Mouse (Mus musculus) testis, adult 2 months (tissue): ENCODE measurements around the gene Xab2.

Experiments used
- CTCF ChIP-seq: fragments of 200-500 bp; IDR thresholded peaks from 2 replicates; pipeline ENCODE4 v1.5.1; 2012; ENCODE audit warnings: low read depth, mild to moderate bottlenecking, inconsistent platforms, low read length, moderate library complexity; ENCODE audit not compliant: control insufficient read depth, insufficient read depth, insufficient replicate concordance
- POLR2A ChIP-seq: fragments of 200-500 bp; IDR thresholded peaks from 2 replicates; pipeline ENCODE4 v1.6.1; 2012; ENCODE audit warnings: low read depth, mild to moderate bottlenecking, inconsistent platforms, low read length, moderate library complexity; ENCODE audit not compliant: control insufficient read depth

DNA sequence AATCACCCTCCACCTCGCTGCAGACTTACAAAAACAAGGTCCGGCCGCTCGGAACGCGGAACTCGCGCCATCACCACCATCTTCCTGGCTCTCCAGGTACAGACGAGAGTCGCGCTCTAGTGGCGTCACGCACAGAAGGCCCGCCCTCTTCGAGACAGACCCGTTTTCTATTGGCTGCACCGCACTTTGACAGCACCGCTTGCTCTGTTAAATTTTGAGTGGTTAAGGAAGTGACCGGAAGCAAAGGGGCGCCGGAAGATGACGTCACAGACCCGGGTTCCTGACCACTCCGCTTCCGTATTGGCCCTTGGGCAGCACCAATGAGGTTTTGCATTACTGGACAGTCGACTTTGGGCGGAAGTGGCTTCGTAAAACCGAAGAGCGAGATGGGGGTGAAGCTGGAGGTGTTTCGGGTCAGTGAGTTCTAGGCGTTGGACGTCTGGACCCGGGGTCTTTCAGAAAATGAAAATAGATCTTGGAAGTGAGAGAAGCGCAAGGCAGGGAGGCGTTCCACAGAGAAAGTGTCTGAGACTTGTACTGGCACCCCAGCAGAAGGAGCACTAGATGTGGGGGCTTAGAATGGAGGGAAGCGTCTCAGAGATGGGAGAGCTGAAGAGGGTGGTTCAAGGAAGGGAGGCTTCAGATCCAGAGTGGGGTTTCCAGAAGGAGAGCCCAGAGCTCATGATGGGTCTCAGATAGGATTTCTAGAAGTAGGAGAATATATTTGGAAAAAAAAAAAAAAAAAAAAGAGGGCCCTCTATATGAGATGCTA, at the start of gene Xab2, which contains the start of gene Pet100:
- no peak for TF ChIP-seq CTCF
- TF ChIP-seq POLR2A: peak; percentile 91
